Mouse (Mus musculus) heart, adult 2 months (tissue): ENCODE data around the gene Scamp4. TPM values are rescaled to one million over a fixed set of nuclear protein-coding genes. Genes with fewer than 3 reads are reported as not detected.

Experiments
- DNase-seq, 2 experiments: peaks; one replicate each; pipeline ENCODE4 v3.0.0; 2021
- H3K27ac ChIP-seq: fragments of 200-600 bp; 2 replicates; pipeline ENCODE4 v1.8.1; 2022
- H3K27me3 ChIP-seq: fragments of 200-500 bp; 2 replicates; pipeline ENCODE4 v1.6.1; 2012; ENCODE audit warnings: mild to moderate bottlenecking, low read length, inconsistent platforms, mixed read lengths; ENCODE audit not compliant: control insufficient read depth, insufficient read depth
- H3K36me3 ChIP-seq: fragments of 200-500 bp; 2 replicates; pipeline ENCODE4 v1.6.1; 2012; ENCODE audit warnings: low read length, inconsistent platforms; ENCODE audit not compliant: control insufficient read depth, insufficient read depth
- H3K4me1 ChIP-seq: fragments of 200-500 bp; 2 replicates; pipeline ENCODE4 v1.6.1; 2011; ENCODE audit warnings: low read length; ENCODE audit not compliant: control insufficient read depth, insufficient read depth
- H3K4me3 ChIP-seq: fragments of 200-600 bp; 2 replicates; pipeline ENCODE4 v1.8.1; 2022
- H3K79me2 ChIP-seq: fragments of 200-500 bp; replicated peaks from 2 replicates; pipeline ENCODE4 v1.6.1; 2012; ENCODE audit warnings: mild to moderate bottlenecking, inconsistent platforms, low read length, moderate library complexity, mixed read lengths; ENCODE audit not compliant: control insufficient read depth, insufficient read depth
- H3K9ac ChIP-seq: fragments of 200-500 bp; 2 replicates; pipeline ENCODE4 v1.6.1; 2012; ENCODE audit warnings: low read depth, mild to moderate bottlenecking, control low read depth, inconsistent platforms, low read length, mixed read lengths
- CTCF ChIP-seq: fragments of 200-600 bp; IDR thresholded peaks from 2 replicates; pipeline ENCODE4 v1.8.1; 2022; ENCODE audit warnings: antibody characterized with exemption, mild to moderate bottlenecking, moderate library complexity
- EP300 ChIP-seq: fragments of 200-500 bp; IDR thresholded peaks from 2 replicates; pipeline ENCODE4 v1.6.1; 2011; ENCODE audit warnings: low read depth, low read length, control low read depth; ENCODE audit not compliant: insufficient read depth
- POLR2A ChIP-seq: fragments of 200-500 bp; IDR thresholded peaks from 2 replicates; pipeline ENCODE4 v1.6.1; 2011; ENCODE audit warnings: mild to moderate bottlenecking, low read depth, low read length, control low read depth; ENCODE audit not compliant: insufficient read depth
- WGBS: fragments of 180-500 bp; shearing (Covaris S2); methylation state at CpG from one replicate; pipeline ENCODE4 v1.1.7; 2018; 5-methylcytosine and 5-hydroxymethylcytosine counted together
- intact Hi-C: fragments of 180-260 bp; cut with DNase I; formaldehyde crosslinking; loops from one replicate; pipeline ENCODE4 v1.15.1; 2025
- long read RNA-seq: library from polyadenylated mRNA; stranded (forward); transcript quantifications from one replicate; pipeline ENCODE4 v2.0.0, GENCODE M21; 2021
- polyA plus RNA-seq: library from polyadenylated mRNA; depleted of rRNA; stranded (reverse); fragments of >200 nt; gene quantifications from 2 replicates; pipeline ENCODE4 v1.2.3, GENCODE M21; 2012; rRNA removed
- total RNA-seq, 2 experiments: library from RNA; stranded (reverse); gene quantifications; 2 replicates each; pipeline ENCODE4 v1.2.3; 2021

Gene Scamp4
- total RNA-seq: 10 to 100 TPM; 20.8 to 26.9 TPM
- 58.9 and 60.5 TPM in 2 replicates for polyA plus RNA-seq
- long read RNA-seq, transcript Scamp4-201 (7 exons, 1,804 nt): major isoform, 38 of 48 reads
- long read RNA-seq, partial matches to known transcripts: 2 of 48 reads
- long read RNA-seq, other reads (novel, unspliced or antisense): 5 of 48 reads

GRCm38 (mm10) chr10:80602698-80603325, at the start of gene Scamp4, which contains the start of gene Adat3:
Scamp4 (plus strand) TSS chr10:80602872.
Adat3 (plus strand) TSS chr10:80602880.
- intact Hi-C loops: loop anchor here (2.0 kb wide), 1 partner anchor 24 kb away; no protein-coding TSS in a partner anchor

GRCm38 (mm10) chr10:80553575-80553974, 49.1 kb upstream of the Scamp4 start:
- no peaks in the 10 kb centered on the region for H3K36me3 ChIP-seq
- H3K27me3 ChIP-seq: no peaks in the 10 kb centered on the region
- DNase-seq: no peak
- WGBS: 57% methylated on average over 8 of the region's 8 CpGs
- no peak for TF ChIP-seq EP300
- TF ChIP-seq POLR2A: no peak
- no peak for TF ChIP-seq CTCF
- peaks cover 18% of the 10 kb centered on the region for H3K4me1 ChIP-seq
- H3K9ac ChIP-seq: no peak overlapping the region; the same call in 1 of the 2 replicates
- peaks cover 16% of the 10 kb centered on the region for H3K79me2 ChIP-seq
- intact Hi-C loops: loop anchor here (10.0 kb wide), 1 partner anchor 259 kb away; the partner anchor contains the start of genes Apc2 and Rps15
- no peak overlapping the region for H3K4me3 ChIP-seq
- H3K27ac ChIP-seq: no peak overlapping the region

More at GRCm38 (mm10) chr10:80602698-80603325, at the start of gene Scamp4, which contains the start of gene Adat3:
- peaks cover 7% of the 10 kb centered on the region for H3K79me2 ChIP-seq
- WGBS: under 1% methylated on average over 54 of the region's 54 CpGs
- H3K9ac ChIP-seq: peak within 1 kb of the TSS; percentile 73
- H3K27me3 ChIP-seq: no peaks in the 10 kb centered on the region
- peak within 1 kb of the TSS; percentile 79 for H3K4me3 ChIP-seq
- peak within 1 kb of the TSS; percentile 87 for H3K27ac ChIP-seq
- H3K36me3 ChIP-seq: no peaks in the 10 kb centered on the region
- peaks cover 6% of the 10 kb centered on the region for H3K4me1 ChIP-seq
- TF ChIP-seq EP300 (peak; percentile 71; the same call in 1 of the 2 replicates), POLR2A (peak; percentile 59), CTCF (no peak)
- DNase-seq: peak; percentile 97

GRCm38 (mm10) chr10:80553997-80554396, 48.7 kb upstream of the Scamp4 start:
- no peaks in the 10 kb centered on the region for H3K27me3 ChIP-seq
- H3K79me2 ChIP-seq: peaks cover 16% of the 10 kb centered on the region
- no peaks in the 10 kb centered on the region for H3K36me3 ChIP-seq
- H3K4me1 ChIP-seq: peaks cover 19% of the 10 kb centered on the region
- no peak for DNase-seq
- intact Hi-C loops: loop anchor here (10.0 kb wide), 1 partner anchor 259 kb away; the partner anchor contains the start of genes Apc2 and Rps15
- no peak overlapping the region for H3K27ac ChIP-seq
- TF ChIP-seq POLR2A: no peak
- no peak for TF ChIP-seq CTCF
- TF ChIP-seq EP300: no peak
- no peak overlapping the region; the same call in 1 of the 2 replicates for H3K9ac ChIP-seq
- 55% methylated on average over 6 of the region's 6 CpGs for WGBS
- no peak overlapping the region for H3K4me3 ChIP-seq

GRCm38 (mm10) chr10:80557346-80557965, 45.2 kb upstream of the Scamp4 start:
- intact Hi-C loops: loop anchor here (5.0 to 10.0 kb wide), 2 partner anchors 50 to 263 kb away; partner anchors contain the start of genes Apc2 and Rps15
- H3K9ac ChIP-seq: no peak overlapping the region
- H3K4me1 ChIP-seq: peaks cover 28% of the 10 kb centered on the region
- WGBS: 16% methylated on average over 5 of the region's 5 CpGs
- peaks cover 5% of the 10 kb centered on the region; the same call in 1 of the 2 replicates for H3K36me3 ChIP-seq
- TF ChIP-seq CTCF: peak; percentile 82
- no peak for TF ChIP-seq POLR2A
- TF ChIP-seq EP300: no peak
- H3K27ac ChIP-seq: no peak overlapping the region
- no peak overlapping the region for H3K4me3 ChIP-seq
- H3K79me2 ChIP-seq: peaks cover 31% of the 10 kb centered on the region
- peak; percentile 71 to 80 for DNase-seq
- no peaks in the 10 kb centered on the region for H3K27me3 ChIP-seq

GRCm38 (mm10) chr10:80559431-80559830, 43.2 kb upstream of the Scamp4 start:
- Histone ChIP-seq H3K9ac (no peak overlapping the region), H3K36me3 (peaks cover 5% of the 10 kb centered on the region; the same call in 1 of the 2 replicates), H3K27me3 (no peaks in the 10 kb centered on the region), H3K27ac (no peak overlapping the region), H3K4me1 (peaks cover 20% of the 10 kb centered on the region), H3K4me3 (no peak overlapping the region), H3K79me2 (peaks cover 27% of the 10 kb centered on the region)
- TF ChIP-seq CTCF (no peak), POLR2A (no peak), EP300 (no peak)
- no peak for DNase-seq
- WGBS: 86% methylated on average over 7 of the region's 7 CpGs
- intact Hi-C loops: loop anchor here (5.0 to 10.0 kb wide), 2 partner anchors 52 to 265 kb away; partner anchors contain the start of genes Apc2 and Rps15

GRCm38 (mm10) chr10:80560621-80561020, 42.1 kb upstream of the Scamp4 start:
- H3K4me1 ChIP-seq: peaks cover 20% of the 10 kb centered on the region
- peaks cover 25% of the 10 kb centered on the region for H3K79me2 ChIP-seq
- WGBS: 1% methylated on average over 13 of the region's 13 CpGs
- DNase-seq: no peak
- H3K4me3 ChIP-seq: peak overlapping the region; percentile 97
- peak overlapping the region; percentile 99 for H3K27ac ChIP-seq
- intact Hi-C loops: loop anchor here (1.0 kb wide), 1 partner anchor 114 kb away; no protein-coding TSS in a partner anchor
- peak overlapping the region; percentile 98 for H3K9ac ChIP-seq
- no peak for TF ChIP-seq CTCF
- TF ChIP-seq EP300: no peak
- H3K27me3 ChIP-seq: no peaks in the 10 kb centered on the region
- peaks cover 5% of the 10 kb centered on the region; the same call in 1 of the 2 replicates for H3K36me3 ChIP-seq
